Mouse (Mus musculus): ENCODE measurements around the gene Sptbn1. TPM values are rescaled to one million over a fixed set of nuclear protein-coding genes. Genes with fewer than 3 reads are reported as not detected.
A peak's percentile ranks its signal among the peaks of the same experiment; 100 is the strongest.

Gene Sptbn1
- polyA plus RNA-seq, 1 experiment from 2014 or later: 75.6 TPM

DNA sequence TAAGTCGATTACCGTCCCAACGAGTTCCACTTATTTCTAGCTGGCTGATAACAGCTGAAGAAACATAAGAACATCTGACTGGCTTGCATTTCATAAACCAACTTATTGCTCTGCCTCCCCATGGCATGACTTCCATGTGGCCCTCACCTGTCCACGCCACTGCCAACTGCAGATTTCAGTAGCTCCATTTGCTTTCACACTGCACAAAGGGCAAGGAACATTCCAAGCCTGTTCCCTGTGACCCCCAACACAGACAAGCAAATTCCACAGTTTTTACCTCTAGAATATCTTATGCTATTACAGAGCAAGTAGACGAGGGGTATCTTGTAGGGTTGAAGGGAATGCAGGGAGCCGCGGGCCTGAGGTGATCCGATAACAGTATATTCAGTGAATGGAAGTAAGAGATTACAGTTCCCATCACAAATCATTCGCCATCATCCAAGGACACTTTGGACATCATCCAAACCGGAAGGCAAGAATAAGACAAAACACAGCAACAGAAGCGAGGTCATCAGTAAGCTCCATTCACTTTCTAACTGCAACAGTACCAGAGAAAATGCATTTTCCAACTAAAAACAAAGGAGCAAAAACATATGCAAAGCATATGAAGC is 16.6 kb downstream of the Sptbn1 start:
- Histone ChIP-seq H3K9me3 (no peaks in the 10 kb centered on the region), H3K27me3 (no peaks in the 10 kb centered on the region)
- no peak for ATAC-seq (ENCODE audit: insufficient number of reproducible peaks, insufficient read depth, low FRiP score, low TSS enrichment, low read depth)

GRCm38 (mm10) chr11:30249452-30250016 is 18.4 kb downstream of the Sptbn1 start:
- Histone ChIP-seq H3K36me3 (no peaks in the 10 kb centered on the region), H3K4me1 (replicated peaks) (peaks cover 11% of the 10 kb centered on the region), H3K27ac (no peak overlapping the region), H3K9me3 (no peaks in the 10 kb centered on the region), H3K27me3 (no peaks in the 10 kb centered on the region), H3K9ac (replicated peaks) (no peak overlapping the region), H3K4me2 (no peak overlapping the region), H3K4me3 (replicated peaks) (no peak overlapping the region)
- no peak for ATAC-seq (ENCODE audit: insufficient number of reproducible peaks, insufficient read depth, low FRiP score, low TSS enrichment, low read depth)
- 84% methylated on average over 4 of the region's 4 CpGs for WGBS

More for the DNA sequence above, 16.6 kb downstream of the Sptbn1 start:
- WGBS: 88% methylated on average over 11 of the region's 11 CpGs
- H3K4me2 ChIP-seq: no peak overlapping the region
- no peak overlapping the region for H3K9ac ChIP-seq (replicated peaks)
- H3K27ac ChIP-seq: no peak overlapping the region
- H3K4me3 ChIP-seq (replicated peaks): no peak overlapping the region
- H3K36me3 ChIP-seq: no peaks in the 10 kb centered on the region
- H3K4me1 ChIP-seq (replicated peaks): peaks cover 5% of the 10 kb centered on the region

- WGBS: 74% methylated on average over 1 of the region's 1 CpGs
- peaks cover 11% of the 10 kb centered on the region for H3K4me1 ChIP-seq (replicated peaks)
- no peak for ATAC-seq (ENCODE audit: insufficient number of reproducible peaks, insufficient read depth, low FRiP score, low TSS enrichment, low read depth)
- H3K9ac ChIP-seq (replicated peaks): no peak overlapping the region
- H3K27me3 ChIP-seq: no peaks in the 10 kb centered on the region
- no peaks in the 10 kb centered on the region for H3K36me3 ChIP-seq
- no peaks in the 10 kb centered on the region for H3K9me3 ChIP-seq
- H3K4me3 ChIP-seq (replicated peaks): no peak overlapping the region
- H3K27ac ChIP-seq: no peak overlapping the region
- no peak overlapping the region for H3K4me2 ChIP-seq
Measured at GRCm38 (mm10) chr11:30247106-30247505, 20.9 kb downstream of the Sptbn1 start.

GRCm38 (mm10) chr11:30246161-30246560 is 21.8 kb downstream of the Sptbn1 start:
- 84% methylated on average over 11 of the region's 11 CpGs for WGBS
- H3K9me3 ChIP-seq: no peaks in the 10 kb centered on the region
- H3K4me2 ChIP-seq: no peak overlapping the region
- ATAC-seq (ENCODE audit: insufficient number of reproducible peaks, insufficient read depth, low FRiP score, low TSS enrichment, low read depth): no peak
- no peak overlapping the region for H3K27ac ChIP-seq
- no peaks in the 10 kb centered on the region for H3K27me3 ChIP-seq
- no peaks in the 10 kb centered on the region for H3K36me3 ChIP-seq
- no peak overlapping the region for H3K9ac ChIP-seq (replicated peaks)
- peaks cover 11% of the 10 kb centered on the region for H3K4me1 ChIP-seq (replicated peaks)
- no peak overlapping the region for H3K4me3 ChIP-seq (replicated peaks)

DNA sequence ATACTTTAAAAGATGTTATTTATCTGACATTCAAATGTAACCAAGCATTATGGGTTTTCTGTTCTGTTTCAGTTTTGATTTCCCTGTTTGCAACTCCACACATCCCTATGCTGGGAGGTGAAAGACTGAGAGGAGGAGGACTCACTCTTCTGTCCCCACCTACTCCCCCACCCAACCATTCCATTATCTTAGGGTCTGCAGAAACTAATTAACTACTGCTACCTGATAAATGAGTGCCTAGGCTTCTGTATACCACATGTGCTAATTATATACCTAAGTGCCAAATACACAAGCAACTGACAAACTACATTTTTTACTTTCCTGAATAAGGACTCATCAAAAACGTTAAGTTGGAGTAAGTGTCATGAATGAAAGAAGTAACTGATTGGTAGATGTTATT is 23.8 kb downstream of the Sptbn1 start:
- Histone ChIP-seq H3K27me3 (no peaks in the 10 kb centered on the region), H3K9me3 (no peaks in the 10 kb centered on the region), H3K27ac (no peak overlapping the region), H3K4me3 (replicated peaks) (no peak overlapping the region), H3K9ac (replicated peaks) (no peak overlapping the region), H3K4me1 (replicated peaks) (peaks cover 11% of the 10 kb centered on the region), H3K36me3 (no peaks in the 10 kb centered on the region), H3K4me2 (no peak overlapping the region)
- WGBS: 59% methylated on average over 1 of the region's 1 CpGs
- ATAC-seq (ENCODE audit: insufficient number of reproducible peaks, insufficient read depth, low FRiP score, low TSS enrichment, low read depth): no peak

DNA sequence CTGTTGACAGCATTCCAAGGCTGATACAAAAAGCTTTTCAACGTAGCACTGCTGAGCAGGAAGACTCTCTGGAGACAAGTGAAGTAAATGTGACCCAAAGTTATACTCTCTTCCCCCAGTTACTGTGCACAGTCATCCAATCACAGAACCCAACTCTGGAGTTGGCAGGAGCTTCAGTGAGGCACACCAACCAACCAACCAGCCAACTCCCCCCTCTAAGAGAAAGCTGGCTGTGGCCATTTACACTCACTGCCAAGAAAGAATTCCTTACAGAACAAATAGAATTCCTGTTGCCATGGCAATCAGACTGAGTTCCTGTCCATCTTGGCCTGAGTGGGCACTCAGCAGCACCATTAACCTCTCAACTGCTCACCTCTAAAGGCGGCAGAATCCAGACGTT is 24.4 kb downstream of the Sptbn1 start:
- H3K4me1 ChIP-seq (replicated peaks): peaks cover 11% of the 10 kb centered on the region
- no peak overlapping the region for H3K9ac ChIP-seq (replicated peaks)
- no peaks in the 10 kb centered on the region for H3K27me3 ChIP-seq
- H3K36me3 ChIP-seq: no peaks in the 10 kb centered on the region
- no peak overlapping the region for H3K4me3 ChIP-seq (replicated peaks)
- H3K27ac ChIP-seq: no peak overlapping the region
- no peak overlapping the region for H3K4me2 ChIP-seq
- 67% methylated on average over 3 of the region's 3 CpGs for WGBS
- H3K9me3 ChIP-seq: no peaks in the 10 kb centered on the region
- ATAC-seq (ENCODE audit: insufficient number of reproducible peaks, insufficient read depth, low FRiP score, low TSS enrichment, low read depth): no peak

DNA sequence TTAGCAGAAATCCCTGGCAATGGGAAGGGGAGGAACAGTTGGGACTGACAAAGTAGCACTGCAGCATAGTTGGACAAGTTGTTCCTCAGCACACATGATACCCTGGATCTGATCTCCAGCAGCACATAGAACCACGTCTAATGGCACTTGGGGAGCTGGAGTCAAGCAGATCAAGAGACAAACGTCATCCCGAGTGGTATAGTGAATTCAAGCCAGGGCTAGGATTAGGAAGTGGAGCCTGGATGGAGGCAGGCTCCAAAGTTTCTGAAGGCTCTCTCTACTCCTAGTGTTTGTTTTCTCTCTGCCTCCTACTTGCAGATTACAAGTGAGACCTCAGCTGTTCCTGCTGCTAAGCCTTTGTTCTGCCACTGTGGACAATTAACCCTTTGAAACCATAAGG is 27.1 kb downstream of the Sptbn1 start:
- Histone ChIP-seq H3K9ac (replicated peaks) (no peak overlapping the region), H3K4me1 (replicated peaks) (0 out of 2 replicates have a peak, but pooled peaks cover under 1% of the 10 kb centered on the region), H3K27me3 (no peaks in the 10 kb centered on the region), H3K4me3 (replicated peaks) (no peak overlapping the region), H3K36me3 (0 out of 2 replicates have a peak, but pooled peaks cover under 1% of the 10 kb centered on the region), H3K4me2 (no peak overlapping the region), H3K27ac (no peak overlapping the region), H3K9me3 (no peaks in the 10 kb centered on the region)
- ATAC-seq (ENCODE audit: insufficient number of reproducible peaks, insufficient read depth, low FRiP score, low TSS enrichment, low read depth): no peak
- whole genome bisulfite sequencing: 56% methylated on average over 3 of the region's 3 CpGs

GRCm38 (mm10) chr11:30237960-30238359 is 30.0 kb downstream of the Sptbn1 start:
- no peaks in the 10 kb centered on the region for H3K9me3 ChIP-seq
- no peak overlapping the region for H3K9ac ChIP-seq (replicated peaks)
- H3K4me3 ChIP-seq (replicated peaks): no peak overlapping the region
- H3K4me2 ChIP-seq: no peak overlapping the region
- 67% methylated on average over 4 of the region's 4 CpGs for WGBS
- no peak overlapping the region for H3K27ac ChIP-seq
- no peaks in the 10 kb centered on the region for H3K27me3 ChIP-seq
- H3K36me3 ChIP-seq: peaks cover 6% of the 10 kb centered on the region; the same call in 1 of the 2 replicates
- no peak for ATAC-seq (ENCODE audit: insufficient number of reproducible peaks, insufficient read depth, low FRiP score, low TSS enrichment, low read depth)
- no peaks in the 10 kb centered on the region for H3K4me1 ChIP-seq (replicated peaks)

- Histone ChIP-seq H3K9me3 (no peaks in the 10 kb centered on the region), H3K4me1 (replicated peaks) (no peaks in the 10 kb centered on the region), H3K9ac (replicated peaks) (no peak overlapping the region), H3K4me3 (replicated peaks) (no peak overlapping the region), H3K27ac (0 out of 2 replicates have a peak overlapping the region, but pooled peaks have one; percentile 17), H3K4me2 (no peak overlapping the region), H3K36me3 (peaks cover 6% of the 10 kb centered on the region; the same call in 1 of the 2 replicates), H3K27me3 (no peaks in the 10 kb centered on the region)
- WGBS: 91% methylated on average over 4 of the region's 4 CpGs
- ATAC-seq (ENCODE audit: insufficient number of reproducible peaks, insufficient read depth, low FRiP score, low TSS enrichment, low read depth): no peak
Measured at GRCm38 (mm10) chr11:30236681-30237242, 31.2 kb downstream of the Sptbn1 start.

GRCm38 (mm10) chr11:30235666-30236065 is 32.3 kb downstream of the Sptbn1 start:
- Histone ChIP-seq H3K4me3 (replicated peaks) (no peak overlapping the region), H3K4me1 (replicated peaks) (no peaks in the 10 kb centered on the region), H3K27me3 (no peaks in the 10 kb centered on the region), H3K36me3 (peaks cover 6% of the 10 kb centered on the region; the same call in 1 of the 2 replicates), H3K27ac (no peak overlapping the region), H3K9ac (replicated peaks) (no peak overlapping the region), H3K9me3 (no peaks in the 10 kb centered on the region), H3K4me2 (no peak overlapping the region)
- ATAC-seq (ENCODE audit: insufficient number of reproducible peaks, insufficient read depth, low FRiP score, low TSS enrichment, low read depth): no peak

DNA sequence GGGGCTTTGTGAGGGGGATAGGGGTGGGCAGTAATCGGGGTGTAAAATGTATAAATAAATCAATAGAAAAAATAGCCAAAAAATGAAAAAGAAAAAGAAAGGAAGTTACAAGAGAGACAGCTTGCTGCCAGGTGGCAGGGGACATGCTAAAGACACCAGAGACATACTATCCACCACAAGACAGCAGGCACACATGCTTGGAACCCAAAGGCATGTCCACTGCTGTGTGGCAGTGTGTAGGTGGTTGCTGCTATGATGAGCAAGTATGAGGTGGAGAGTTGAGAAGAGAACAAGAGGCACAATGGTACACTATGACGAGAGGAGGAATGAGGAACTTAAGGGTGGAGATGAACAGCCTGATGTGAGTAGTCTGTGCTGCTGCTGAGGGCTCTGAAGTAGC is 32.8 kb downstream of the Sptbn1 start:
- H3K4me1 ChIP-seq (replicated peaks): no peaks in the 10 kb centered on the region
- H3K27me3 ChIP-seq: no peaks in the 10 kb centered on the region
- peaks cover 6% of the 10 kb centered on the region; the same call in 1 of the 2 replicates for H3K36me3 ChIP-seq
- no peak for ATAC-seq (ENCODE audit: insufficient number of reproducible peaks, insufficient read depth, low FRiP score, low TSS enrichment, low read depth)
- no peak overlapping the region for H3K4me3 ChIP-seq (replicated peaks)
- no peak overlapping the region for H3K4me2 ChIP-seq
- no peaks in the 10 kb centered on the region for H3K9me3 ChIP-seq
- no peak overlapping the region for H3K27ac ChIP-seq
- 84% methylated on average over 2 of the region's 2 CpGs for WGBS
- H3K9ac ChIP-seq (replicated peaks): no peak overlapping the region

Measured in limb, embryonic 12.5 days (tissue).